Comparison of ENCODE assay signal across 9 mouse cellular contexts in the genomic region with DNA sequence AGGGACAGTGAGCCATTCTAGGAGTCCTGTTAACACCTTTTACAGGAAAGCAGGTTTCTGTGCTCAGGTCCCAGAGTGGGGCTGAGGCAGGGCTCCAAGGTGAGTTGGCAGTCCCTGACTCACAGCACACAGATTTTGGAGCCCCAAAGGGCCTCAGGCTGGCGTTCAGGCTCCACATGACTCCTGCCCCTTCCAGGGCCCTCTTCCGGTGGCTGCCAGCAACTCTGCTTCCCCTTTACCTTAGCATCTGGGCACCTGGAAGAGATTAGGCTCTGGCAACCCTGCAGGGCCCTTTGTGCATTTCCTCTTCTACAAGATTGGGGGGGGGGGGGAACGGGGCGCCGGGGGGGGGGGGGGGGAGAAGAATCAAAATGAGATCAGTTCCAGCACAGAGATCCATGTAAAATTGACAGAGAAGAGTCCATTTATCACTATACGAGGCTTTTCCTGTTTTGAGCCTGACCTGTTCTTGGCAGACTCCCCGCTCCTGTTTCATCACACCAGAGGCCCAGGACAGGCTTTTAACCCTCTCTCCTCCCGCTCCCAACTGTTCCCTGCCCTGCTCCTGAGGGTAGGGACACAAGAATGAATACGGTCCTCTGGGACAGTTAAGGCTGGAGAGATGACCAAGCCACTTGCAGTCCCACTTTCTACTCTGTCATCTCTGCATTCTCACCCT.
DNase-seq lines count a peak whose midpoint lies in the region; ATAC-seq lines count a peak whose summit lies in the region.
"Had no signal": no experiment of that assay in that cellular context is flagged by ENCODE, and none has a peak within 500 bp of the region (broad histone marks: within the 10 kb centered on the region; RNA-seq: fewer than 3 reads in every experiment).

No protein-coding gene starts in this region.

- no peaks in the 10 kb centered on the region for H3K36me3 ChIP-seq in embryonic facial prominence, embryonic 12.5 days
- no peaks in the 10 kb centered on the region for H3K36me3 ChIP-seq in limb, embryonic 11.5 days (ENCODE audit: control insufficient read depth, insufficient read depth, low read length)
- H3K36me3 ChIP-seq in hindbrain, embryonic 14.5 days (replicated peaks; ENCODE audit: control insufficient read depth, insufficient read depth), result no peaks in the 10 kb centered on the region

- peak overlapping the region; percentile 70; the same call in 1 of the 2 replicates for H3K27ac ChIP-seq in embryonic facial prominence, embryonic 12.5 days
- H3K27ac ChIP-seq in limb, embryonic 11.5 days (replicated peaks; ENCODE audit: low read depth, low read length), result peak overlapping the region; percentile 70
- no peak overlapping the region for H3K27ac ChIP-seq in hindbrain, embryonic 14.5 days

- H3K4me2 ChIP-seq in embryonic facial prominence, embryonic 12.5 days (replicated peaks), result no peak overlapping the region
- H3K4me2 ChIP-seq in limb, embryonic 11.5 days (ENCODE audit: low read depth, severe bottlenecking), result no peak overlapping the region
- H3K4me2 ChIP-seq in hindbrain, embryonic 14.5 days (replicated peaks), result no peak overlapping the region

- DNase-seq in embryo, embryonic 10 days (ENCODE audit: low spot score), result peak; percentile 22
- DNase-seq in embryo, embryonic 9.5 days (ENCODE audit: extremely low spot score), result no peak
- peak; percentile 66 for DNase-seq in T-cell, adult 2 months (ENCODE audit: low spot score)
- peak; percentile 74 for DNase-seq in limb, embryonic 11.5 days (ENCODE audit: low spot score)
- peak; percentile 49 for DNase-seq in thymus, postnatal 25 days
- no peak for DNase-seq in hindbrain, embryonic 14.5 days (ENCODE audit: low spot score)
- no peak for DNase-seq in right cerebral cortex, postnatal 14 days

- H3K9me3 ChIP-seq in embryonic facial prominence, embryonic 12.5 days, result no peaks in the 10 kb centered on the region
- H3K9me3 ChIP-seq in limb, embryonic 11.5 days (ENCODE audit: control insufficient read depth, low read length), result no peaks in the 10 kb centered on the region
- no peaks in the 10 kb centered on the region for H3K9me3 ChIP-seq in hindbrain, embryonic 14.5 days (ENCODE audit: control insufficient read depth, low read length)

- no peak overlapping the region for H3K4me3 ChIP-seq in embryonic facial prominence, embryonic 12.5 days
- H3K4me3 ChIP-seq in limb, embryonic 11.5 days (ENCODE audit: low read depth, low read length), result no peak overlapping the region
- H3K4me3 ChIP-seq in hindbrain, embryonic 14.5 days (replicated peaks; ENCODE audit: low read length), result no peak overlapping the region
- H3K4me3 ChIP-seq: myocyte had no signal

- H3K4me1 ChIP-seq in embryonic facial prominence, embryonic 12.5 days, result peaks cover 12% of the 10 kb centered on the region
- peaks cover 8% of the 10 kb centered on the region for H3K4me1 ChIP-seq in limb, embryonic 11.5 days (ENCODE audit: control insufficient read depth, insufficient read depth, low read length)
- H3K4me1 ChIP-seq in hindbrain, embryonic 14.5 days (replicated peaks; ENCODE audit: control insufficient read depth, insufficient read depth, low read length), result no peaks in the 10 kb centered on the region

- 0 out of 2 replicates have a peak, but pooled peaks have one; percentile 12 for ATAC-seq in embryonic facial prominence, embryonic 12.5 days (ENCODE audit: insufficient number of reproducible peaks, insufficient read depth, low FRiP score, low TSS enrichment)
- ATAC-seq in limb, embryonic 11.5 days (ENCODE audit: insufficient number of reproducible peaks, low FRiP score, low TSS enrichment, low read depth), result peak; percentile 63; the same call in 1 of the 2 replicates
- ATAC-seq in hindbrain, embryonic 14.5 days (ENCODE audit: low FRiP score), result no peak

- H3K27me3 ChIP-seq in embryonic facial prominence, embryonic 12.5 days, result no peaks in the 10 kb centered on the region
- H3K27me3 ChIP-seq in limb, embryonic 11.5 days (ENCODE audit: control insufficient read depth, insufficient read depth, low read length), result no peaks in the 10 kb centered on the region
- H3K27me3 ChIP-seq in hindbrain, embryonic 14.5 days (ENCODE audit: control insufficient read depth, insufficient read depth, low read length), result no peaks in the 10 kb centered on the region

- no peak overlapping the region for H3K9ac ChIP-seq in embryonic facial prominence, embryonic 12.5 days
- H3K9ac ChIP-seq in limb, embryonic 11.5 days (ENCODE audit: low read length), result no peak overlapping the region
- no peak overlapping the region for H3K9ac ChIP-seq in hindbrain, embryonic 14.5 days

- 14% methylated on average over 7 of the region's 9 CpGs for WGBS in embryonic facial prominence, embryonic 12.5 days
- 7% methylated on average over 8 of the region's 9 CpGs for WGBS in limb, embryonic 11.5 days
- WGBS in hindbrain, embryonic 14.5 days, result 40% methylated on average over 6 of the region's 9 CpGs

Comparison
In these comparisons a context has a peak if more than half of its experiments do, and no peak if none do; other contexts are left out.
1. DNase-seq: peak in embryo, embryonic 10 days (single experiment), T-cell, adult 2 months (single experiment), limb, embryonic 11.5 days (single experiment) and thymus, postnatal 25 days (single experiment); none in embryo, embryonic 9.5 days (single experiment), hindbrain, embryonic 14.5 days (single experiment) and right cerebral cortex, postnatal 14 days (single experiment).